Mouse (Mus musculus): ENCODE results near the gene Ifitm2. TPM values are rescaled to one million over a fixed set of nuclear protein-coding genes. Genes with fewer than 3 reads are reported as not detected.

The Ifitm2 gene
- polyA plus RNA-seq, 1 experiment: 493 TPM

GRCm38 (mm10) chr7:140959181-140959901 is 3.6 kb upstream of the Ifitm2 start:
- Histone ChIP-seq H3K36me3 (ENCODE audit: control insufficient read depth, insufficient read depth) (no peaks in the 10 kb centered on the region), H3K79me2 (ENCODE audit: control insufficient read depth, insufficient read depth) (peaks cover 13% of the 10 kb centered on the region), H3ac (ENCODE audit: control insufficient read depth, insufficient read length) (no peak overlapping the region), H3K4me3 (no peak overlapping the region), H3K27me3 (ENCODE audit: control insufficient read depth, insufficient read depth, insufficient read length) (no peaks in the 10 kb centered on the region), H3K4me2 (ENCODE audit: low read depth) (no peak overlapping the region)
- TF ChIP-seq TCF3 (IDR thresholded peaks at IDR 0.05; ENCODE audit: insufficient read length, low read depth) (no peak), E2F4 (IDR thresholded peaks at IDR 0.05; ENCODE audit: insufficient read depth) (no peak), SRF (IDR thresholded peaks at IDR 0.05; ENCODE audit: control insufficient read depth, insufficient read length, low read depth) (no peak), MYOD1 (IDR thresholded peaks at IDR 0.05; ENCODE audit: control insufficient read depth in 1 of 3, insufficient read length in 2 of 3, low read depth in 2 of 3) (no peak), CEBPB (IDR thresholded peaks at IDR 0.05; ENCODE audit: insufficient read depth, poor library complexity, severe bottlenecking) (no peak), USF1 (IDR thresholded peaks at IDR 0.05; ENCODE audit: low read depth) (no peak), MYOG (IDR thresholded peaks at IDR 0.05; ENCODE audit: control insufficient read depth in 1 of 3, insufficient read depth in 1 of 3, insufficient read length in 2 of 3, low read depth in 2 of 3) (no peak), POLR2A (IDR thresholded peaks at IDR 0.05; ENCODE audit: insufficient read length, low read depth) (no peak), TCF12 (IDR thresholded peaks at IDR 0.05; ENCODE audit: insufficient read depth, poor library complexity, severe bottlenecking) (no peak), POLR2AphosphoS2 (IDR thresholded peaks at IDR 0.05; ENCODE audit: insufficient read length, low read depth) (no peak), MAX (IDR thresholded peaks at IDR 0.05; ENCODE audit: low read depth) (no peak), REST (IDR thresholded peaks at IDR 0.05; ENCODE audit: insufficient read depth, insufficient read length) (no peak)

DNA sequence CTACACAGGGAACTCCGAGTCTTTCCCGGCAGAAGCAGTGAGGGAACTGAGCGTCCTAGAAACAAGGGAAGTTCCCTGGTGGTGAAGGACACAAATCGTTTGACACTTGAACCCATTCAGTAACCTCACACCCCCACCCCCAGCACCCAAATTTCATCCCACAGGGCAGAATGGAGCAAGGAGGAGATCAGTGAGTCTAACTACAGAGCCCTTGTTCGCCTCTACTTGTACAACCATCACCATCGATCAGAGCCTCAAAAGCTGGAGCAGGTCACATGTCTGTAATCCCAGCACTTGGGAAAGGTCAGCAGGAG is 726 bp upstream of the Ifitm2 start:
- TF ChIP-seq MYOD1 (IDR thresholded peaks at IDR 0.05; ENCODE audit: control insufficient read depth in 1 of 3, insufficient read length in 2 of 3, low read depth in 2 of 3) (no peak), USF1 (IDR thresholded peaks at IDR 0.05; ENCODE audit: low read depth) (no peak), TCF3 (IDR thresholded peaks at IDR 0.05; ENCODE audit: insufficient read length, low read depth) (no peak), POLR2A (IDR thresholded peaks at IDR 0.05; ENCODE audit: insufficient read length, low read depth) (no peak), REST (IDR thresholded peaks at IDR 0.05; ENCODE audit: insufficient read depth, insufficient read length) (no peak), POLR2AphosphoS2 (IDR thresholded peaks at IDR 0.05; ENCODE audit: insufficient read length, low read depth) (no peak), TCF12 (IDR thresholded peaks at IDR 0.05; ENCODE audit: insufficient read depth, poor library complexity, severe bottlenecking) (no peak), MAX (IDR thresholded peaks at IDR 0.05; ENCODE audit: low read depth) (no peak), SRF (IDR thresholded peaks at IDR 0.05; ENCODE audit: control insufficient read depth, insufficient read length, low read depth) (no peak), CEBPB (IDR thresholded peaks at IDR 0.05; ENCODE audit: insufficient read depth, poor library complexity, severe bottlenecking) (no peak), MYOG (IDR thresholded peaks at IDR 0.05; ENCODE audit: control insufficient read depth in 1 of 3, insufficient read depth in 1 of 3, insufficient read length in 2 of 3, low read depth in 2 of 3) (no peak), E2F4 (IDR thresholded peaks at IDR 0.05; ENCODE audit: insufficient read depth) (no peak)
- peaks cover 3% of the 10 kb centered on the region for H3K36me3 ChIP-seq (ENCODE audit: control insufficient read depth, insufficient read depth)
- H3K4me2 ChIP-seq (ENCODE audit: low read depth): peak overlapping the region; percentile 76
- H3ac ChIP-seq (ENCODE audit: control insufficient read depth, insufficient read length): no peak overlapping the region
- H3K79me2 ChIP-seq (ENCODE audit: control insufficient read depth, insufficient read depth): peaks cover 35% of the 10 kb centered on the region
- no peaks in the 10 kb centered on the region for H3K27me3 ChIP-seq (ENCODE audit: control insufficient read depth, insufficient read depth, insufficient read length)
- H3K4me3 ChIP-seq: peak overlapping the region; percentile 90

- H3K4me3 ChIP-seq: peak overlapping the region; percentile 90
- H3K36me3 ChIP-seq (ENCODE audit: control insufficient read depth, insufficient read depth): peaks cover 3% of the 10 kb centered on the region
- no peaks in the 10 kb centered on the region for H3K27me3 ChIP-seq (ENCODE audit: control insufficient read depth, insufficient read depth, insufficient read length)
- no peak for TF ChIP-seq CEBPB (IDR thresholded peaks at IDR 0.05; ENCODE audit: insufficient read depth, poor library complexity, severe bottlenecking)
- TF ChIP-seq TCF12 (IDR thresholded peaks at IDR 0.05; ENCODE audit: insufficient read depth, poor library complexity, severe bottlenecking): no peak
- no peak for TF ChIP-seq POLR2A (IDR thresholded peaks at IDR 0.05; ENCODE audit: insufficient read length, low read depth)
- no peak for TF ChIP-seq MYOG (IDR thresholded peaks at IDR 0.05; ENCODE audit: control insufficient read depth in 1 of 3, insufficient read depth in 1 of 3, insufficient read length in 2 of 3, low read depth in 2 of 3)
- TF ChIP-seq MYOD1 (IDR thresholded peaks at IDR 0.05; ENCODE audit: control insufficient read depth in 1 of 3, insufficient read length in 2 of 3, low read depth in 2 of 3): no peak
- TF ChIP-seq MAX (IDR thresholded peaks at IDR 0.05; ENCODE audit: low read depth): no peak
- TF ChIP-seq USF1 (IDR thresholded peaks at IDR 0.05; ENCODE audit: low read depth): no peak
- TF ChIP-seq POLR2AphosphoS2 (IDR thresholded peaks at IDR 0.05; ENCODE audit: insufficient read length, low read depth): no peak
- TF ChIP-seq E2F4 (IDR thresholded peaks at IDR 0.05; ENCODE audit: insufficient read depth): no peak
- TF ChIP-seq TCF3 (IDR thresholded peaks at IDR 0.05; ENCODE audit: insufficient read length, low read depth): no peak
- TF ChIP-seq SRF (IDR thresholded peaks at IDR 0.05; ENCODE audit: control insufficient read depth, insufficient read length, low read depth): no peak
- no peak for TF ChIP-seq REST (IDR thresholded peaks at IDR 0.05; ENCODE audit: insufficient read depth, insufficient read length)
- peak overlapping the region; percentile 76 for H3K4me2 ChIP-seq (ENCODE audit: low read depth)
- peaks cover 35% of the 10 kb centered on the region for H3K79me2 ChIP-seq (ENCODE audit: control insufficient read depth, insufficient read depth)
- peak overlapping the region; percentile 1 for H3ac ChIP-seq (ENCODE audit: control insufficient read depth, insufficient read length)
Observed at GRCm38 (mm10) chr7:140955342-140955741, 445 bp downstream of the Ifitm2 start.

GRCm38 (mm10) chr7:140954733-140955071 is 1.1 kb downstream of the Ifitm2 start:
- Histone ChIP-seq H3K4me2 (ENCODE audit: low read depth) (peak overlapping the region; percentile 76), H3K36me3 (ENCODE audit: control insufficient read depth, insufficient read depth) (peaks cover 3% of the 10 kb centered on the region), H3K79me2 (ENCODE audit: control insufficient read depth, insufficient read depth) (peaks cover 35% of the 10 kb centered on the region), H3K27me3 (ENCODE audit: control insufficient read depth, insufficient read depth, insufficient read length) (no peaks in the 10 kb centered on the region), H3K4me3 (peak overlapping the region; percentile 90), H3ac (ENCODE audit: control insufficient read depth, insufficient read length) (peak overlapping the region; percentile 16)
- no peak for TF ChIP-seq MAX (IDR thresholded peaks at IDR 0.05; ENCODE audit: low read depth)
- no peak for TF ChIP-seq CEBPB (IDR thresholded peaks at IDR 0.05; ENCODE audit: insufficient read depth, poor library complexity, severe bottlenecking)
- no peak for TF ChIP-seq SRF (IDR thresholded peaks at IDR 0.05; ENCODE audit: control insufficient read depth, insufficient read length, low read depth)
- no peak for TF ChIP-seq TCF3 (IDR thresholded peaks at IDR 0.05; ENCODE audit: insufficient read length, low read depth)
- TF ChIP-seq MYOG (IDR thresholded peaks at IDR 0.05; ENCODE audit: control insufficient read depth in 1 of 3, insufficient read depth in 1 of 3, insufficient read length in 2 of 3, low read depth in 2 of 3): no peak
- TF ChIP-seq POLR2A (IDR thresholded peaks at IDR 0.05; ENCODE audit: insufficient read length, low read depth): no peak
- no peak for TF ChIP-seq USF1 (IDR thresholded peaks at IDR 0.05; ENCODE audit: low read depth)
- no peak for TF ChIP-seq TCF12 (IDR thresholded peaks at IDR 0.05; ENCODE audit: insufficient read depth, poor library complexity, severe bottlenecking)
- no peak for TF ChIP-seq REST (IDR thresholded peaks at IDR 0.05; ENCODE audit: insufficient read depth, insufficient read length)
- TF ChIP-seq MYOD1 (IDR thresholded peaks at IDR 0.05; ENCODE audit: control insufficient read depth in 1 of 3, insufficient read length in 2 of 3, low read depth in 2 of 3): no peak
- no peak for TF ChIP-seq POLR2AphosphoS2 (IDR thresholded peaks at IDR 0.05; ENCODE audit: insufficient read length, low read depth)
- TF ChIP-seq E2F4 (IDR thresholded peaks at IDR 0.05; ENCODE audit: insufficient read depth): no peak
